Mouse (Mus musculus) stomach, embryonic 15.5 days (tissue): ENCODE measurements around the gene Akap3. TPM values are rescaled to one million over a fixed set of nuclear protein-coding genes. Genes with fewer than 3 reads are reported as not detected.

ENCODE experiments used
- ATAC-seq: fragments of 200-750 bp; cut with Nextera tagmentation; 2 replicates; pipeline ENCODE4 v1.8.0; 2017; ENCODE audit warnings: low read depth, moderate number of reproducible peaks, moderate TSS enrichment; ENCODE audit not compliant: insufficient read depth, low FRiP score
- H3K27ac ChIP-seq: fragments of 300-500 bp; sonication (generic); 2 replicates; pipeline ENCODE4 v1.5.1; 2015; ENCODE audit warnings: mild to moderate bottlenecking, inconsistent platforms
- H3K27me3 ChIP-seq: fragments of 300-500 bp; sonication (generic); replicated peaks from 2 replicates; pipeline ENCODE4 v1.6.1; 2015; ENCODE audit warnings: inconsistent platforms
- H3K36me3 ChIP-seq: fragments of 300-500 bp; sonication (generic); 2 replicates; pipeline ENCODE4 v1.6.1; 2015; ENCODE audit warnings: inconsistent platforms
- H3K4me1 ChIP-seq: fragments of 300-500 bp; sonication (generic); 2 replicates; pipeline ENCODE4 v1.6.1; 2015; ENCODE audit warnings: inconsistent platforms
- H3K4me2 ChIP-seq: fragments of 300-500 bp; sonication (generic); 2 replicates; pipeline ENCODE4 v1.6.1; 2015; ENCODE audit warnings: mild to moderate bottlenecking, inconsistent platforms
- H3K4me3 ChIP-seq: fragments of 300-500 bp; sonication (generic); replicated peaks from 2 replicates; pipeline ENCODE4 v1.5.1; 2015; ENCODE audit warnings: inconsistent platforms
- H3K9ac ChIP-seq: fragments of 300-500 bp; sonication (generic); 2 replicates; pipeline ENCODE4 v1.6.1; 2015; ENCODE audit warnings: inconsistent platforms
- H3K9me3 ChIP-seq: fragments of 300-500 bp; sonication (generic); 2 replicates; pipeline ENCODE4 v1.6.1; 2016; ENCODE audit warnings: inconsistent platforms
- WGBS: fragments of 180-500 bp; shearing (Covaris S2); methylation state at CpG from one replicate; pipeline ENCODE4 v1.1.7; 2015; 5-methylcytosine and 5-hydroxymethylcytosine counted together
- polyA plus RNA-seq: library from polyadenylated mRNA; unstranded; fragments of >200 nt; fragmentation: Nextera tagmentation; extraction: Ambion mirVana; gene quantifications from 2 replicates; pipeline ENCODE4 v1.2.1, GENCODE M21; 2015

Gene Akap3
- polyA plus RNA-seq, 1 experiment from 2014 or later: not detected

DNA sequence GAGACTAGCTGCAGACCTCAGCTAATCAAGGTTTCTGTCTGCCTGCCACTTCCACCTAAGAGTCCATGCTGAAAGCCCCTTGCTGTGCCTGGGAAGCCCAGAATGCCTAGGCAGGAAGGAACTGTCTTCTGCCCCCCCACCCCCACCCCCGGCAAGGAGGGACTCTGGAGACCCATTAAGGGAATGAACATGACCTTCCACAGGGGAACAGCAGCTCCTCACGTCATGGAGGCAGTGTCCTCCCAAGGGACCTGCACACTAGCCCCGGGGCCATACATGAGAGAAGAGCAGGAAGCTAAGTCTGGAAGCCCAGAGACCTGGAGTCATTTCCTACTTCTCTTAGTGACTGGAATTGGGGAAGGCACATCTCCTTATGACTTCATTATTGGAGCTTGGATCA lies 55.0 kb downstream of the Akap3 start:
- no peaks in the 10 kb centered on the region for H3K9me3 ChIP-seq
- ATAC-seq: no peak
- H3K27me3 ChIP-seq: no peaks in the 10 kb centered on the region
- H3K4me1 ChIP-seq: no peaks in the 10 kb centered on the region
- no peak overlapping the region for H3K4me3 ChIP-seq
- H3K9ac ChIP-seq: no peak overlapping the region
- 55% methylated on average over 3 of the region's 3 CpGs for WGBS
- H3K27ac ChIP-seq: no peak overlapping the region
- H3K4me2 ChIP-seq: no peak overlapping the region
- no peaks in the 10 kb centered on the region for H3K36me3 ChIP-seq

DNA sequence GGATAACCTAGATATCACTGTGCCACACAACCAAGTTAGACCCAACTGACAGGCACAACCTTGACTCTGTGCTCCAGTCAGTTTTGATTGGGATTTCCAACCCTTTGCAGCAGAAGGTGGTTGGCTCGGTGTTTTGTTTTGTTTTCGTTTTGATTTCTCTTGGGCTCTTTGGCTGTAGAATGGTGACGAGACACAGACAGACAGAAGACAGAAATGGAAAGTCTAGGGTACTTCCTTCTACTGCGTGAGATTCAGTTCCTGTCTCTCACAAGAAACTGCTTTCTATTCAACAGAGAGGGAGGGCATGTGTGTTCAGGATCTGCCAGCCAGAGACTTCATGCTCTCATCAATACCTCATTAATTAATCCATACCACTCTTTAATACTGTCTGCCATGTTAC lies 57.8 kb downstream of the Akap3 start:
- no peak for ATAC-seq
- Histone ChIP-seq H3K9ac (no peak overlapping the region), H3K27ac (no peak overlapping the region), H3K4me1 (no peaks in the 10 kb centered on the region), H3K36me3 (no peaks in the 10 kb centered on the region), H3K4me2 (no peak overlapping the region), H3K27me3 (no peaks in the 10 kb centered on the region), H3K9me3 (no peaks in the 10 kb centered on the region), H3K4me3 (no peak overlapping the region)
- WGBS: 72% methylated on average over 4 of the region's 4 CpGs

DNA sequence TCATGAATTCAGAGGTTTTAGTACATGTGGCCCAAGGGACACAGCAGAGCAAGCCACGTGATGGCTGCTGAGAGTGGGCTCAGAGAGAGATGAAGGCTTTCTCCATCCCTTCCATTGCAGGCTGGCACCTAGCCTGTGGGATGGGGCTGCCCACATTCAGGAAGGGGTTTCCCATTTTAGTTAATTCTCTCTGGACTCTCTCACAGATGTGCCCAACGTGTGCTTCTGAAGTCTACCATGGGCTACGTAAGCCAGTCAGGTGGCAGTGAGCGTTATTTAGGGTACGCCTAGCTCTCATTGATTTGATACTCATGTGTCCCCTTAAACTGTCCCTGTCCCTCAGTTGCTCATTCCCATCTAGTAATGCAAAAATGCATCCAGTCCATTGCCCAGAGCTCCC lies 62.0 kb downstream of the Akap3 start:
- no peaks in the 10 kb centered on the region for H3K36me3 ChIP-seq
- H3K4me1 ChIP-seq: no peaks in the 10 kb centered on the region
- no peaks in the 10 kb centered on the region for H3K27me3 ChIP-seq
- H3K4me3 ChIP-seq: no peak overlapping the region
- H3K27ac ChIP-seq: no peak overlapping the region
- no peak overlapping the region for H3K9ac ChIP-seq
- 85% methylated on average over 5 of the region's 5 CpGs for WGBS
- no peak overlapping the region for H3K4me2 ChIP-seq
- ATAC-seq: no peak
- no peaks in the 10 kb centered on the region for H3K9me3 ChIP-seq

DNA sequence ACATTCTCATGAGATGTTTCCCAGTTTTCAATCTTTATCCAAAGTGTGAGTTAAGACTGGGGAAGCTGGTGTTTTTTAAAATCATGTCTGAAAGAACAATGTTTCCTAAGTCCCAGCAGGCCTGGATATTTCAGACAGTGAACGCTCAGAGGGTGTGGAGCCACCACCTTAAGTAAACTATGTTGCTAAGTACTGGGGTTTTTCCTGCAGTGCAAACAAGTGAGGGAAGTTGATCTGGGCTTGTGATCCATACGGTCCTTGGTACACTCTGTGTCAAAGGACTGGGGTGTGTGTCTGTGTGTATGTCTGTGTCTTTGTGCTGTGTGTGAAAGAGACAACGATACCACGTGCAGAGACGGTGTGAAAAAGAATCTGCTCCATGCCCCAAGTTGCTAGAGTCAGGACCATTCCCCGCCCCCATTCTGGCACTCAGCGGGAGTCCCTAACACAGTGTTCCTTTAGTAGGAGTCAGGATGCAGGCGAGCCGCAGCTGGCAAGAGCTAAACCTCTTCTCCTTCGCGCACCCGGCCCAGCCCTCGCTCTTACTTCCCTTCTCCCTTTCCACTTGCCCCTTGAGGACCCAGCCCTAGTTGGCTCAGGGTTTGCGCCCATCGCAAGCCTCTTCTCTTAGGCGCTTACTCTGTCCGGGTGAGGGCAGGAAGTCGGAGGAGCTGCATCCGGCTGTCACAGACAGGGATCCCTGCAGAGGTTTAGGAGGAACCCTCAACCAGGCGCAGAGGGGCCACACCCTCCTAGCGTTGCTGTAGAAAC lies 68.4 kb downstream of the Akap3 start, which contains the start of gene Dyrk4:
TSS of gene Dyrk4 (minus strand) at position 729 of the 771 bp plus-strand sequence.
- H3K4me2 ChIP-seq: peak within 1 kb of the TSS; percentile 44
- peak; percentile 96 for ATAC-seq
- H3K36me3 ChIP-seq: peaks cover 23% of the 10 kb centered on the region
- no peak within 1 kb of the TSS for H3K9ac ChIP-seq
- H3K9me3 ChIP-seq: no peaks in the 10 kb centered on the region
- no peaks in the 10 kb centered on the region for H3K27me3 ChIP-seq
- peak within 1 kb of the TSS; percentile 23; the same call in 1 of the 2 replicates for H3K4me3 ChIP-seq
- H3K27ac ChIP-seq: peak within 1 kb of the TSS; percentile 83
- WGBS: 9% methylated on average over 21 of the region's 21 CpGs
- no peaks in the 10 kb centered on the region for H3K4me1 ChIP-seq

Other genes starting within 250 kb of the Akap3 start
- 1.6 and 1.7 TPM in 2 replicates for gene Kcna1, start 206.7 kb upstream of the Akap3 start, polyA plus RNA-seq
- 2.7 and 2.8 TPM in 2 replicates for gene Kcna6, start 112.4 kb upstream of the Akap3 start, polyA plus RNA-seq
- gene Ndufa9, start 4.0 kb upstream of the Akap3 start, polyA plus RNA-seq: 207 and 235 TPM in 2 replicates
- 0.14 TPM in 1 of 2 replicates, not detected in the other for gene Dyrk4, start 68.7 kb downstream of the Akap3 start, polyA plus RNA-seq
- 49.7 and 52.8 TPM in 2 replicates for gene Rad51ap1, start 86.5 kb downstream of the Akap3 start, polyA plus RNA-seq
- gene D6Wsu163e, start 86.9 kb downstream of the Akap3 start, polyA plus RNA-seq: 14.5 and 16.6 TPM in 2 replicates
- not detected in 2 replicates for gene Fgf6, start 162.5 kb downstream of the Akap3 start, polyA plus RNA-seq
- gene Fgf23, start 219.8 kb downstream of the Akap3 start, polyA plus RNA-seq: not detected in 2 replicates